Mouse (Mus musculus) stomach, postnatal 0 days (tissue): Measurements from ENCODE around the gene Mageb4.
"Not testable (repeated sequence)": the region's sequence is repeated elsewhere in the genome, so short reads cannot be mapped to it uniquely, and the experiment has no call there.

ENCODE experiments used
- CTCF ChIP-seq: IDR thresholded peaks from 2 replicates; pipeline ENCODE4 v1.5.1; 2016; ENCODE audit warnings: antibody characterized with exemption, low read depth, mild to moderate bottlenecking, moderate library complexity
- EP300 ChIP-seq: optimal IDR thresholded peaks from 2 replicates; pipeline ENCODE3; 2016; ENCODE audit warnings: antibody characterized with exemption

- not testable (repeated sequence) for TF ChIP-seq CTCF, EP300
Measured at GRCm38 (mm10) chrX:86284597-86284996, 20.3 kb downstream of the Mageb4 start.
